In genomic region chr2:5099176-5099575, GRCm38 (mm10) we compare ENCODE assay signal across 14 mouse cellular contexts.
"Had no signal": no experiment of that assay in that cellular context is flagged by ENCODE, and none has a peak within 500 bp of the region (broad histone marks: within the 10 kb centered on the region; RNA-seq: fewer than 3 reads in every experiment).

No protein-coding gene starts in this region.

- H3K9me3 ChIP-seq: lung, embryonic 15.5 days; stomach, embryonic 15.5 days had no signal

- DNase-seq: kidney, adult 9 months; kidney, postnatal 36 days; layer of hippocampus, adult 9-11 months; layer of hippocampus, postnatal 36 days; midbrain, embryonic 14.5 days; right cerebral cortex, postnatal 4 days; thymus, adult 2 months; thymus, postnatal 25 days had no signal

- H3K4me3 ChIP-seq: lung, embryonic 15.5 days; myocyte; neural tube, embryonic 12.5 days; stomach, embryonic 15.5 days had no signal

- H3K4me2 ChIP-seq: liver, embryonic 11.5 days; lung, embryonic 15.5 days; stomach, embryonic 15.5 days had no signal

- H3K27ac ChIP-seq: kidney, postnatal 0 days; lung, embryonic 15.5 days; neural tube, embryonic 12.5 days; stomach, embryonic 15.5 days had no signal

- H3K27me3 ChIP-seq: lung, embryonic 15.5 days; neural tube, embryonic 12.5 days; stomach, embryonic 15.5 days had no signal

- H3K9ac ChIP-seq: lung, embryonic 15.5 days; neural tube, embryonic 12.5 days; stomach, embryonic 15.5 days had no signal

- H3K36me3 ChIP-seq: lung, embryonic 15.5 days; neural tube, embryonic 12.5 days; stomach, embryonic 15.5 days had no signal
